Mouse (Mus musculus): ENCODE results near the gene Rps6kl1. TPM values are rescaled to one million over a fixed set of nuclear protein-coding genes. Genes with fewer than 3 reads are reported as not detected.
A peak's percentile ranks its signal among the peaks of the same experiment; 100 is the strongest.

Rps6kl1 gene
- polyA plus RNA-seq, 1 experiment from 2014 or later = 1.5 TPM

DNA sequence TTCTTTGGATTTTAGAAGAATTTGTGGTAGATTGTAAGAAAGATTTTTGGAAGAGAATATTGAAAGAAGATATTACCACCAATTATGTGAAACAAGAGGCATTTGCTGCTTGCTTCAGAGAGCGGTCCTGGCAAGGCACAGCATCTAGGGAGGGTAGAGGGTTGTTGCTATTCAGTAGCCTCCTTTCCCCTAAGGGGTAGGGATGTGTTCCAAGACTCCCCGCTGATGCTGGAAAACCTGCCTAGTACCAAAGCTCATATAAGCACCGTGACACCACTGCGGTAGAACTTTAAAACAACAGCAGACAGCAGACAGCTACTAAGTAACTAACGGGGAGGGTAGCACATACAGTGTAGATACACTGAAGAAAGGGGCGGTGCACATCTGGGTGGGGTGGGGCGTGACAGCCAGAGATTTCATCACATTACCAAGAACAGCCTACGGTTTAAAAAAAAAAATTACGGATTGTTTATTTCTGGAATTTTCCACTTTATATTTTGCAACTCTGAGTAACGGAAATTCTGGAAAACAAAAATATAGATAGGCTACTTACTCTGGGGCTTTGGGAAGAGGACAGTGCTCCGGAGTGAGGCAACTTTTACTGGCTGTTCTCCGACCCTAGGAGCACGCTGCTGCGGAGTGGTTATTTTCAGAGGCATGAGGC, 6.9 kb upstream of the Rps6kl1 start:
- peak; percentile 67 for DNase-seq (ENCODE audit: low spot score)
- Histone ChIP-seq H3K4me2 (ENCODE audit: low read depth, low read length) (no peak overlapping the region), H3K36me3 (ENCODE audit: control insufficient read depth, insufficient read depth, low read length) (no peaks in the 10 kb centered on the region), H3K4me3 (ENCODE audit: low read depth, low read length) (no peak overlapping the region), H3K9me3 (ENCODE audit: control insufficient read depth, low read length) (no peaks in the 10 kb centered on the region), H3K4me1 (ENCODE audit: control insufficient read depth, insufficient read depth, low read length) (no peaks in the 10 kb centered on the region), H3K27me3 (replicated peaks; ENCODE audit: control insufficient read depth, insufficient read depth, low read length) (no peaks in the 10 kb centered on the region), H3K9ac (ENCODE audit: low read depth, low read length) (no peak overlapping the region), H3K27ac (replicated peaks; ENCODE audit: low read depth, low read length) (no peak overlapping the region)
- 80% methylated on average over 14 of the region's 14 CpGs for WGBS
- ATAC-seq (ENCODE audit: low read depth) = 0 out of 2 replicates have a peak, but pooled peaks have one; percentile 26

DNA sequence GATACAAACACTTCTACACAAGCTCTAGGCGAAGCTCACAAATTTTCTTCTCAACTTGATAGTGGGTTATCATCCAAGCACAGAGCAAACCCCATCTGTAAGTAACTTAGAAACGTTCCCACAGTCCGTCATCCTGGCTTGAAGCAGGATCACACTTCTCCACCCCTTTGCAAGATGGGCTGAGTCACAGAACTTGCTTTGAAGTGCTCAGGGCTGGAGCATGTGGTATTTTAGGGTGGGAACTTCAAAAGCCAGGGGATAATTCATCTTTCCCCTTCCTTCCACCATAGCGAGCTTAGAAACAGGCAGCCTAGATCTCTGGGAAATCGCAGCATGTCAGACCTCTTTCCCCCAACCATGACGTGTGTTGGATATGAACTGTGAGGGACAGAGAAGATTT, 5.3 kb upstream of the Rps6kl1 start:
- H3K27ac ChIP-seq (replicated peaks; ENCODE audit: low read depth, low read length) = no peak overlapping the region
- H3K9ac ChIP-seq (ENCODE audit: low read depth, low read length) = no peak overlapping the region
- H3K27me3 ChIP-seq (replicated peaks; ENCODE audit: control insufficient read depth, insufficient read depth, low read length) = peaks cover 4% of the 10 kb centered on the region; the same call in 1 of the 2 replicates
- no peaks in the 10 kb centered on the region for H3K9me3 ChIP-seq (ENCODE audit: control insufficient read depth, low read length)
- H3K4me2 ChIP-seq (ENCODE audit: low read depth, low read length) = no peak overlapping the region
- 33% methylated on average over 6 of the region's 6 CpGs for WGBS
- no peaks in the 10 kb centered on the region for H3K36me3 ChIP-seq (ENCODE audit: control insufficient read depth, insufficient read depth, low read length)
- peak; percentile 30; the same call in 1 of the 2 replicates for ATAC-seq (ENCODE audit: low read depth)
- peak; percentile 66 for DNase-seq (ENCODE audit: low spot score)
- H3K4me1 ChIP-seq (ENCODE audit: control insufficient read depth, insufficient read depth, low read length) = no peaks in the 10 kb centered on the region
- H3K4me3 ChIP-seq (ENCODE audit: low read depth, low read length) = no peak overlapping the region

DNA sequence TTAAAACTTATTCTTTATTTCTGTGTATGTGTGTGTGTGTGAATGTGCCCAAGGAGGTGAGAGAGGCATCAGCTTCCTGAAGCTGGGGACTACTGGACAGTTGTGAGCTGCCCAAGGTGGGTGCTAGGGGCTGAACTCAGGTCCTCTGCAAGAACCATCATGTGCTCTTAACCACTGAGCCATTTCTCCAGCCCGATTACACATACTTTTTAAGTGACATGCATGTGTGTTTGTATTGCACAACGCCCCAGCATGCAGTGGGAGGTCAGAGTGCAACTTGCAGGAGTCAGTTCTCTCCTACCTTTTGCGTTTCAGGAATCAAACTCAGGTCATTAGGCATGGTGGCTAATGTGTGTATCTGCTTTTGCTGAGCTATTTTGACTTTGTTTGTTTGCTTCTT, 1.9 kb upstream of the Rps6kl1 start:
- ATAC-seq (ENCODE audit: low read depth) = no peak
- no peak overlapping the region for H3K4me3 ChIP-seq (ENCODE audit: low read depth, low read length)
- no peaks in the 10 kb centered on the region for H3K4me1 ChIP-seq (ENCODE audit: control insufficient read depth, insufficient read depth, low read length)
- 65% methylated on average over 3 of the region's 3 CpGs for WGBS
- H3K9ac ChIP-seq (ENCODE audit: low read depth, low read length) = no peak overlapping the region
- H3K9me3 ChIP-seq (ENCODE audit: control insufficient read depth, low read length) = no peaks in the 10 kb centered on the region
- no peak overlapping the region for H3K4me2 ChIP-seq (ENCODE audit: low read depth, low read length)
- DNase-seq (ENCODE audit: low spot score) = no peak
- peaks cover 16% of the 10 kb centered on the region; the same call in 1 of the 2 replicates for H3K27me3 ChIP-seq (replicated peaks; ENCODE audit: control insufficient read depth, insufficient read depth, low read length)
- H3K36me3 ChIP-seq (ENCODE audit: control insufficient read depth, insufficient read depth, low read length) = no peaks in the 10 kb centered on the region
- H3K27ac ChIP-seq (replicated peaks; ENCODE audit: low read depth, low read length) = no peak overlapping the region

DNA sequence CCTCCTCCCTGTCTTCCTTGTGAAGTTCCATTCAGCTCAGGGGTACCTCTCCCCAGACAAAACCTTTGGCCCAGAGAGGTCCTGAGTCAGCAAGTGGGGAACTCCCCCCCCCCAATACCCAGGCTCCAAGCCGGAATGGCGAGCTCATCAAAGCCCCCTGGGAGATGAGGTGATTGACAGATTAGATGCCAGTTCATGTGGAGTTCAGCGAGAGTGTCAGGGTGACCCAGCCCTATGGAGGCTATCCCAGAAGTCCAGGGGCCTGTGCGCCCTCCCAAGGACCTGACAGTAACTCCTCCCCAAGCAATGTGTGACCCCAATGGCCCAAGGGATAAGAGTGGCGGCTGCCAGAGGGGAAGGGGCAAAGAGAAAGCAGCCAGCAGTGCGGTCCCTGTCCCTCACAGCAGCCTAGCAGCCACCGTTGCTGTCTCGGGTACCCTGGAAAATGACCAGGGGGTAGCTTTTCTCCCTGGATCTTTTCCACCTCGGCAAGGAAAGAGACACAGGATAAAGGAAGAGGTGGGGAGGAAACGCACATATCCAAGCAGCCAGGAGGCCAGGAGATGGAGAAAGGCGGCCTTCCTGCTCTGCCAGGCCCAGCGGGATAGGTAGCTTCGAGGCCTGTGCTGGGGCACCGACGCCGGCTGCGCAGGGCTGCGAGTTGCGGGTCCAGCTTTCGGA, 603 bp downstream of the Rps6kl1 start:
- Histone ChIP-seq H3K27ac (replicated peaks; ENCODE audit: low read depth, low read length) (no peak overlapping the region), H3K27me3 (replicated peaks; ENCODE audit: control insufficient read depth, insufficient read depth, low read length) (peaks cover 16% of the 10 kb centered on the region; the same call in 1 of the 2 replicates), H3K9ac (ENCODE audit: low read depth, low read length) (peak overlapping the region; percentile 32; the same call in 1 of the 2 replicates), H3K4me3 (ENCODE audit: low read depth, low read length) (peak overlapping the region; percentile 28), H3K9me3 (ENCODE audit: control insufficient read depth, low read length) (no peaks in the 10 kb centered on the region), H3K36me3 (ENCODE audit: control insufficient read depth, insufficient read depth, low read length) (no peaks in the 10 kb centered on the region), H3K4me1 (ENCODE audit: control insufficient read depth, insufficient read depth, low read length) (0 out of 2 replicates have a peak, but pooled peaks cover 5% of the 10 kb centered on the region), H3K4me2 (ENCODE audit: low read depth, low read length) (peak overlapping the region; percentile 41)
- ATAC-seq (ENCODE audit: low read depth) (no peak; the same call in 1 of the 2 replicates), DNase-seq (ENCODE audit: low spot score) (no peak)
- WGBS = 10% methylated on average over 20 of the region's 20 CpGs

GRCm38 (mm10) chr12:85146881-85147280, 4.2 kb downstream of the Rps6kl1 start:
- Histone ChIP-seq H3K4me2 (ENCODE audit: low read depth, low read length) (no peak overlapping the region), H3K4me3 (ENCODE audit: low read depth, low read length) (no peak overlapping the region), H3K4me1 (ENCODE audit: control insufficient read depth, insufficient read depth, low read length) (0 out of 2 replicates have a peak, but pooled peaks cover 5% of the 10 kb centered on the region), H3K9ac (ENCODE audit: low read depth, low read length) (no peak overlapping the region), H3K9me3 (ENCODE audit: control insufficient read depth, low read length) (no peaks in the 10 kb centered on the region), H3K36me3 (ENCODE audit: control insufficient read depth, insufficient read depth, low read length) (no peaks in the 10 kb centered on the region), H3K27me3 (replicated peaks; ENCODE audit: control insufficient read depth, insufficient read depth, low read length) (peaks cover 16% of the 10 kb centered on the region; the same call in 1 of the 2 replicates), H3K27ac (replicated peaks; ENCODE audit: low read depth, low read length) (no peak overlapping the region)
- 86% methylated on average over 9 of the region's 9 CpGs for WGBS
- DNase-seq (ENCODE audit: low spot score) = no peak
- ATAC-seq (ENCODE audit: low read depth) = no peak

GRCm38 (mm10) chr12:85146355-85146754, 4.7 kb downstream of the Rps6kl1 start:
- no peak overlapping the region for H3K4me2 ChIP-seq (ENCODE audit: low read depth, low read length)
- peak; percentile 42 for DNase-seq (ENCODE audit: low spot score)
- H3K27ac ChIP-seq (replicated peaks; ENCODE audit: low read depth, low read length) = no peak overlapping the region
- no peaks in the 10 kb centered on the region for H3K36me3 ChIP-seq (ENCODE audit: control insufficient read depth, insufficient read depth, low read length)
- no peak overlapping the region for H3K9ac ChIP-seq (ENCODE audit: low read depth, low read length)
- 32% methylated on average over 9 of the region's 11 CpGs for WGBS
- no peaks in the 10 kb centered on the region for H3K9me3 ChIP-seq (ENCODE audit: control insufficient read depth, low read length)
- H3K27me3 ChIP-seq (replicated peaks; ENCODE audit: control insufficient read depth, insufficient read depth, low read length) = peaks cover 12% of the 10 kb centered on the region; the same call in 1 of the 2 replicates
- no peak for ATAC-seq (ENCODE audit: low read depth)
- 0 out of 2 replicates have a peak, but pooled peaks cover 5% of the 10 kb centered on the region for H3K4me1 ChIP-seq (ENCODE audit: control insufficient read depth, insufficient read depth, low read length)
- no peak overlapping the region for H3K4me3 ChIP-seq (ENCODE audit: low read depth, low read length)

- Histone ChIP-seq H3K4me1 (ENCODE audit: control insufficient read depth, insufficient read depth, low read length) (0 out of 2 replicates have a peak, but pooled peaks cover 5% of the 10 kb centered on the region), H3K4me3 (ENCODE audit: low read depth, low read length) (no peak overlapping the region), H3K27ac (replicated peaks; ENCODE audit: low read depth, low read length) (peak overlapping the region; percentile 52), H3K9me3 (ENCODE audit: control insufficient read depth, low read length) (no peaks in the 10 kb centered on the region), H3K27me3 (replicated peaks; ENCODE audit: control insufficient read depth, insufficient read depth, low read length) (peaks cover 5% of the 10 kb centered on the region; the same call in 1 of the 2 replicates), H3K4me2 (ENCODE audit: low read depth, low read length) (no peak overlapping the region), H3K36me3 (ENCODE audit: control insufficient read depth, insufficient read depth, low read length) (no peaks in the 10 kb centered on the region), H3K9ac (ENCODE audit: low read depth, low read length) (no peak overlapping the region)
- peak; percentile 78 for DNase-seq (ENCODE audit: low spot score)
- ATAC-seq (ENCODE audit: low read depth) = peak; percentile 69
- WGBS = 62% methylated on average over 9 of the region's 9 CpGs
Measured at GRCm38 (mm10) chr12:85145630-85146029, 5.4 kb downstream of the Rps6kl1 start.

GRCm38 (mm10) chr12:85144821-85145220, 6.2 kb downstream of the Rps6kl1 start:
- H3K9me3 ChIP-seq (ENCODE audit: control insufficient read depth, low read length) = no peaks in the 10 kb centered on the region
- H3K27me3 ChIP-seq (replicated peaks; ENCODE audit: control insufficient read depth, insufficient read depth, low read length) = no peaks in the 10 kb centered on the region; the same call in 1 of the 2 replicates
- WGBS = 94% methylated on average over 4 of the region's 4 CpGs
- 0 out of 2 replicates have a peak, but pooled peaks cover 5% of the 10 kb centered on the region for H3K4me1 ChIP-seq (ENCODE audit: control insufficient read depth, insufficient read depth, low read length)
- H3K36me3 ChIP-seq (ENCODE audit: control insufficient read depth, insufficient read depth, low read length) = no peaks in the 10 kb centered on the region
- no peak overlapping the region for H3K27ac ChIP-seq (replicated peaks; ENCODE audit: low read depth, low read length)
- ATAC-seq (ENCODE audit: low read depth) = no peak
- H3K4me3 ChIP-seq (ENCODE audit: low read depth, low read length) = no peak overlapping the region
- no peak overlapping the region for H3K4me2 ChIP-seq (ENCODE audit: low read depth, low read length)
- H3K9ac ChIP-seq (ENCODE audit: low read depth, low read length) = no peak overlapping the region
- DNase-seq (ENCODE audit: low spot score) = no peak

All from embryonic facial prominence, embryonic 14.5 days (tissue).